Mouse (Mus musculus) ES-Bruce4 (cell line): ENCODE measurements around the gene Gm20390. TPM values are rescaled to one million over a fixed set of nuclear protein-coding genes. Genes with fewer than 3 reads are reported as not detected.

ENCODE experiments used
- H3K27ac ChIP-seq: 2 replicates; pipeline ENCODE4 v1.5.1; 2012; ENCODE audit warnings: low read length, inconsistent platforms; ENCODE audit not compliant: insufficient read depth
- H3K27me3 ChIP-seq: 2 replicates; pipeline ENCODE4 v1.6.1; 2012; ENCODE audit warnings: mild to moderate bottlenecking, low read length, inconsistent platforms; ENCODE audit not compliant: control insufficient read depth, poor library complexity, insufficient read depth, severe bottlenecking
- H3K36me3 ChIP-seq: 2 replicates; pipeline ENCODE4 v1.6.1; 2012; ENCODE audit warnings: inconsistent platforms, mild to moderate bottlenecking, low read length, moderate library complexity; ENCODE audit not compliant: control insufficient read depth, poor library complexity, insufficient read depth, severe bottlenecking
- H3K4me1 ChIP-seq: one replicate; pipeline ENCODE4 v1.8.1; 2011; ENCODE audit warnings: low read length; ENCODE audit not compliant: control insufficient read depth, insufficient read depth
- H3K4me3 ChIP-seq: 2 replicates; pipeline ENCODE4 v1.5.1; 2011; ENCODE audit warnings: low read depth, mild to moderate bottlenecking, low read length
- H3K9ac ChIP-seq: 2 replicates; pipeline ENCODE4 v1.6.1; 2012; ENCODE audit warnings: low read depth, mild to moderate bottlenecking, inconsistent platforms; ENCODE audit not compliant: poor library complexity, severe bottlenecking
- H3K9me3 ChIP-seq: replicated peaks from 2 replicates; pipeline ENCODE4 v1.6.1; 2012; ENCODE audit warnings: mild to moderate bottlenecking, low read length, inconsistent platforms; ENCODE audit not compliant: control insufficient read depth, poor library complexity, insufficient read depth, severe bottlenecking
- CTCF ChIP-seq: IDR thresholded peaks from one replicate; pipeline ENCODE4 v1.8.1; 2011; ENCODE audit warnings: low read depth, low read length
- EP300 ChIP-seq: IDR thresholded peaks from 2 replicates; pipeline ENCODE4 v1.6.1; 2011; ENCODE audit warnings: low read depth, low read length; ENCODE audit not compliant: insufficient read depth
- POLR2A ChIP-seq: IDR thresholded peaks from one replicate; pipeline ENCODE4 v1.8.1; 2011; ENCODE audit warnings: low read length; ENCODE audit not compliant: insufficient read depth
- polyA plus RNA-seq: library from polyadenylated mRNA; stranded (reverse); fragments of >200 nt; gene quantifications from 2 replicates; pipeline ENCODE4 v1.2.4, GENCODE M21; 2011; ENCODE audit warnings: low read depth; ENCODE audit not compliant: missing spikeins, insufficient read depth, insufficient read length

The Gm20390 gene
- polyA plus RNA-seq, 1 experiment, result 150 TPM

DNA sequence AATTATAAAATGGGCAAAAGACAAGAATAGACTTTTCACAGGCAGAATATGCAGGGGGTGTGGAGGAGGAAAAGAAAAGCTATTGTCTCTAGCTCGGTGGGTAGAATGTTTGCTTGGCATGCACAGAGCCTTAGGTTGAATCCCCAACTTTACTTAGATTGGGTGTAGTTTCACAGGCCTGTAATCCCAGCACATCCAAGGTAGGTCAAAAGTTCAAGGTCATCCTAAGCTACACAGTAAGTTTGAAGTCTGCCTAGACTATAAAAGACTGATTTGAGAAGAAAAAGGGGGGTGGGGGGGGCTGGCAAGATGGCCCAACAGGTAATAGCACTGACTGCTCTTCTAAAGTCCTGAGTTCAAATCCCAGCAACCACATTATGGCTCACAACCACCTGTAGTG, 1.7 kb upstream of the Gm20390 start:
- no peak overlapping the region for H3K27ac ChIP-seq
- H3K4me1 ChIP-seq, result peaks cover 4% of the 10 kb centered on the region
- H3K9me3 ChIP-seq, result no peaks in the 10 kb centered on the region
- TF ChIP-seq POLR2A (no peak), CTCF (no peak), EP300 (no peak)
- H3K4me3 ChIP-seq, result no peak overlapping the region
- no peaks in the 10 kb centered on the region for H3K27me3 ChIP-seq
- H3K9ac ChIP-seq, result no peak overlapping the region
- H3K36me3 ChIP-seq, result peaks cover 8% of the 10 kb centered on the region

DNA sequence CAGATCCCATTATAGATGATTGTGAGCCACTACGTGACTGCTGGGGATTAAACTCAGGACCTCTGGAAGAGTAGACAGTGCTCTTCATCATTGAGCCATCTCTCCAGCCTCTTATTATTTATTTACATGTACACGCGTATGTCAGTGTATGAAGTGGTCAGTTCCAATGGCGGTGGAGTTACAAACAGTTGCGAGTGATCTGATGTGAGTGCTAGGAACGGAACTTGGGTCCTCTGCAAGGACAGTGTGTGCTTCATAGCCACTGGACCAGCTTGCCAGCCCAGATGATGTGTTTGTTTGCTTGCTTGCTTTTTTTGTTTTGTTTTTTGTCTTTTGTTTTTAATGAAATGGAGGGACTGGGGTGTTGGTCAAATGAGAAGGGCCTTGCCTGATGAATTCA, 1.1 kb upstream of the Gm20390 start:
- Histone ChIP-seq H3K9ac (no peak overlapping the region), H3K9me3 (no peaks in the 10 kb centered on the region), H3K27ac (no peak overlapping the region), H3K36me3 (peaks cover 14% of the 10 kb centered on the region), H3K4me1 (peaks cover 2% of the 10 kb centered on the region), H3K4me3 (no peak overlapping the region), H3K27me3 (no peaks in the 10 kb centered on the region)
- no peak for TF ChIP-seq POLR2A
- TF ChIP-seq CTCF, result no peak
- no peak for TF ChIP-seq EP300

DNA sequence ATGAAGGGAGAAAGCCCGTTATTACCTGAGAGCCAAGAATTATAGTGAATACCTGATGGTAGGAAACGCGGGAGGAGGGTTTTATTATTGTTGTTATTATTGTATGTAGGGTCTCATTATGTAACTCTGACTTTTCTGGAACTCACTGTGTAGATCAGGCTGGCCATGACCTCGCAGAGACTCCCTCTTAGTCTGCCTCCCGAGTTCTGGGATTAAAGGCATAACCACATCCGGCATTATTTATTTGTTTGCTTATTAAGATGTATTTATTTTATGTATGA, 695 bp upstream of the Gm20390 start:
- TF ChIP-seq CTCF, result no peak
- no peak for TF ChIP-seq POLR2A
- no peak for TF ChIP-seq EP300
- peaks cover 17% of the 10 kb centered on the region for H3K36me3 ChIP-seq
- no peaks in the 10 kb centered on the region for H3K27me3 ChIP-seq
- peak overlapping the region; percentile 38; the same call in 1 of the 2 replicates for H3K9ac ChIP-seq
- H3K9me3 ChIP-seq, result no peaks in the 10 kb centered on the region
- H3K27ac ChIP-seq, result no peak overlapping the region
- peaks cover 2% of the 10 kb centered on the region for H3K4me1 ChIP-seq
- no peak overlapping the region; the same call in 1 of the 2 replicates for H3K4me3 ChIP-seq

DNA sequence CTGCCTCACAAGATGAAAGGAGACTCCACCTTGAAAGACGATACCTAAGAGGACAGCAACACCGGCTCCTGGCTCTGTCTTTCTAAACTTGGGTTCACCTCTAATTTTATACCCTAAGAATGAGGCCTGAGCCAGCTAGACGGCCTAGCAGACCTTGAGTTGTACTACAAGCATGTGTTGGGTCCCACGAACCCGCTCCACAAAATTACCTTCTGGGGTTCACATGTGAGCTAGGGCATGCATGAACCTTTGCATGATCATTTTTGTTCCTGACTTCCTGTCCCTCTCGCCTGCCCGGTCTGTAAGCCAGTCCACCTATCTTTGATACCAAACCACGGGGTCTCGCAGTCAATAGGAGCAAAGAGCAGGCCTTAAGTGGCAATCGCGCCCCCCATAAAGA, 712 bp downstream of the Gm20390 start:
- Histone ChIP-seq H3K36me3 (peaks cover 31% of the 10 kb centered on the region), H3K9me3 (no peaks in the 10 kb centered on the region), H3K4me3 (peak overlapping the region; percentile 82), H3K4me1 (no peaks in the 10 kb centered on the region), H3K9ac (peak overlapping the region; percentile 45), H3K27ac (peak overlapping the region; percentile 17), H3K27me3 (no peaks in the 10 kb centered on the region)
- TF ChIP-seq POLR2A (no peak), CTCF (no peak), EP300 (no peak)

DNA sequence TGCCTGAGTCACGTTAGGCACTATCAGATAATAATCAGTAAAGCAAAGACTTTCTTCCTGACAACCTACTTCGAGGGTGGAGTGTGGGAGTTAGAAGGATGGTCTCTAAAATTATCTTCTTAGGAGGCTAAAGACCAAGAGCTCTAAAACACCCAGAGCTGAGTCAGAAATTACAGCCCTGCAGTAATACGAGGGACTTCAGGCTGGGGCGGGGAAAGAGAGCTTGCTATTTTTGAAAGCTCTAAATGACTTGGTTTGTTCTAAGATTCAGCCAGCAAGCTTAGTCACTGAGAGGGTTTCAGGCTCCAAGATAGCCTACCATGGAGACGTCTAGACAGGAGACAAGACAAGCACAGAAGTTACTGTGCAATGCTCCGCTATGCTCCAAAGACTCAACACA, 2.7 kb downstream of the Gm20390 start:
- no peak for TF ChIP-seq POLR2A
- TF ChIP-seq CTCF, result no peak
- no peak for TF ChIP-seq EP300
- H3K36me3 ChIP-seq, result peaks cover 47% of the 10 kb centered on the region
- no peak overlapping the region for H3K4me3 ChIP-seq

DNA sequence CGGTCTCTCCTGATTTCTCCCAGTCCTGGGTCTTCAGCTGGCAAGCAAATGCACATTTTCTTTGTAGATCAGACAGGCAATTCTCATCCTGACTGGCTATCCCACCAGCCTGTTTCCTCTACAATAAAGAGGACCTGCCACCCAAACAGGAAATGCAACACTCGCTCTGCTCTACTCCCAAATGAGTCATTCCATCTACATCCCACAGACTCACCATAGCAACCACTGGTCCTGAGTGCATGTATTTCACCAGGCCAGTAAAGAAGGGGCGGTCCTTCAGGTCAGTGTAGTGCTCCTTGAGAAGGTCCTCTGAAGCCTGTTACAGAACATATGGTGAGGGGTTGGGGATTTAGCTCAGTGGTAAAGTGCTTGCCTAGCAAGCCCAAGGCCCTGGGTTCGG, 5.1 kb downstream of the Gm20390 start:
- no peak overlapping the region for H3K4me3 ChIP-seq
- TF ChIP-seq POLR2A (no peak), EP300 (no peak)
- H3K4me1 ChIP-seq, result no peaks in the 10 kb centered on the region
- H3K9me3 ChIP-seq, result no peaks in the 10 kb centered on the region
- peaks cover 65% of the 10 kb centered on the region for H3K36me3 ChIP-seq
- no peak overlapping the region for H3K9ac ChIP-seq
- no peaks in the 10 kb centered on the region for H3K27me3 ChIP-seq
- H3K27ac ChIP-seq, result no peak overlapping the region

More for the DNA sequence above, 2.7 kb downstream of the Gm20390 start:
- Histone ChIP-seq H3K9ac (no peak overlapping the region), H3K27me3 (no peaks in the 10 kb centered on the region), H3K27ac (no peak overlapping the region), H3K4me1 (no peaks in the 10 kb centered on the region), H3K9me3 (no peaks in the 10 kb centered on the region)

DNA sequence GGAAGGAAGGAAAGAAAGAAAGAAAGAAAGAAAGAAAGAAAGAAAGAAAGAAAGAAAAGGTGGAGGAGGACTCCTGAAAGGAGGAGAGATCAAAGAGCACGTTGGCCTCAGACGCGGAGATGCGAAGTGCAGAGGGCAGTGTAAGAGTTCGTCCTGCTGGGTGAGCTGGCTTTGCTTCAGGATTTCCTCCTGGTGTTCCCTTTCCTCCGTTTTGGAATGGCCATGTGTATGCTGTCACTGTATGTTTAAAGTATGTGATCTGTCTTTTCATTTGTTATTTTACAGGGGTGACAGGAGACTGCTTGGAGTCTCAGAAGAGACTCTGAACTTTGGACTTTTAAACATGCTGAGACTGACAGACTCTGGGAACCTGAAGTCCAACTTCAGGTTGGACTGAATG, 6.6 kb downstream of the Gm20390 start:
- H3K4me3 ChIP-seq, result no peak overlapping the region
- peaks cover 66% of the 10 kb centered on the region for H3K36me3 ChIP-seq
- H3K27ac ChIP-seq, result no peak overlapping the region
- H3K4me1 ChIP-seq, result peaks cover 4% of the 10 kb centered on the region
- no peaks in the 10 kb centered on the region for H3K27me3 ChIP-seq
- no peak overlapping the region for H3K9ac ChIP-seq
- no peaks in the 10 kb centered on the region for H3K9me3 ChIP-seq
- TF ChIP-seq EP300, result no peak
- TF ChIP-seq POLR2A, result no peak
- no peak for TF ChIP-seq CTCF
